Mouse (Mus musculus): Measurements from ENCODE around the gene Zp3. TPM values are rescaled to one million over a fixed set of nuclear protein-coding genes. Genes with fewer than 3 reads are reported as not detected.

Zp3 gene
- polyA plus RNA-seq, 1 experiment = 0.08 TPM

GRCm38 (mm10) chr5:135942710-135943109 lies 37.2 kb upstream of the Zp3 start:
- DNase-seq = no peak
- 61% methylated on average over 6 of the region's 6 CpGs for WGBS
- Histone ChIP-seq H3K4me1 (ENCODE audit: control insufficient read depth, insufficient read depth, low read length) (no peaks in the 10 kb centered on the region), H3K4me3 (replicated peaks; ENCODE audit: extremely low read depth, low read depth, low read length) (no peak overlapping the region)
- TF ChIP-seq CTCF (IDR thresholded peaks at IDR 0.05; ENCODE audit: insufficient read depth, low read length) = no peak
- no peak for TF ChIP-seq POLR2A (IDR thresholded peaks at IDR 0.05; ENCODE audit: borderline replicate concordance, extremely low read depth, low read depth, low read length)

DNA sequence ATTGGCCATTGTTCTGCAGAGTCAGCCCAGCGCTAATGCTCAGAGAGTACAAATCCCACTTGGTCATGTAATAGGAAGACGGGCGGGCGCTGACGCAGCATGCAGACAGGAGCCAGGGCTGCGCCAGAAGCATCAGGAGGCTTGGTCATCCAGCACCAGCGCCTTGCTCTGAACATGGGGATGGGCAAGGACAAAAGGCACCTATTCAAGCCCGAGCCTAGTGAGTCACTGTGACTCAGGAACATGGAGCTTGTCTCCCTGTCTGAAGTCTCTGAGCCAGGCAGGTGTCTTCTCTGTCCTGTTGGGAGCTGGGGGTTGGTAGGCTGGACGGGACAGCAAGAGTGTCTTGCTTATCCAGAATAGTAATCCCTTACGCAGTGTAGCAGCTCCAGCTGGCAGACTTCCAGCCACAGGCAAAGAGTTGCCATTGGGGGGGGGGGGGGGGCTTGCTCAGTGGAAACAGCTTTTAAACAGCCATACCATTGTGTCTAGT lies 33.9 kb upstream of the Zp3 start:
- no peaks in the 10 kb centered on the region for H3K4me1 ChIP-seq (ENCODE audit: control insufficient read depth, insufficient read depth, low read length)
- no peak for DNase-seq
- WGBS = 46% methylated on average over 10 of the region's 10 CpGs
- no peak for TF ChIP-seq POLR2A (IDR thresholded peaks at IDR 0.05; ENCODE audit: borderline replicate concordance, extremely low read depth, low read depth, low read length)
- no peak for TF ChIP-seq CTCF (IDR thresholded peaks at IDR 0.05; ENCODE audit: insufficient read depth, low read length)
- H3K4me3 ChIP-seq (replicated peaks; ENCODE audit: extremely low read depth, low read depth, low read length) = no peak overlapping the region

- no peak for TF ChIP-seq POLR2A (IDR thresholded peaks at IDR 0.05; ENCODE audit: borderline replicate concordance, extremely low read depth, low read depth, low read length)
- TF ChIP-seq CTCF (IDR thresholded peaks at IDR 0.05; ENCODE audit: insufficient read depth, low read length) = no peak
- DNase-seq = no peak
- H3K4me1 ChIP-seq (ENCODE audit: control insufficient read depth, insufficient read depth, low read length) = no peaks in the 10 kb centered on the region
- 71% methylated on average over 5 of the region's 5 CpGs for WGBS
- no peak overlapping the region for H3K4me3 ChIP-seq (replicated peaks; ENCODE audit: extremely low read depth, low read depth, low read length)
Measured at GRCm38 (mm10) chr5:135946621-135947020, 33.3 kb upstream of the Zp3 start.

GRCm38 (mm10) chr5:135950710-135951412 lies 29.0 kb upstream of the Zp3 start:
- Histone ChIP-seq H3K4me3 (replicated peaks; ENCODE audit: extremely low read depth, low read depth, low read length) (no peak overlapping the region), H3K4me1 (ENCODE audit: control insufficient read depth, insufficient read depth, low read length) (no peaks in the 10 kb centered on the region)
- no peak for TF ChIP-seq CTCF (IDR thresholded peaks at IDR 0.05; ENCODE audit: insufficient read depth, low read length)
- TF ChIP-seq POLR2A (IDR thresholded peaks at IDR 0.05; ENCODE audit: borderline replicate concordance, extremely low read depth, low read depth, low read length) = no peak
- DNase-seq = no peak
- 71% methylated on average over 11 of the region's 11 CpGs for WGBS

DNA sequence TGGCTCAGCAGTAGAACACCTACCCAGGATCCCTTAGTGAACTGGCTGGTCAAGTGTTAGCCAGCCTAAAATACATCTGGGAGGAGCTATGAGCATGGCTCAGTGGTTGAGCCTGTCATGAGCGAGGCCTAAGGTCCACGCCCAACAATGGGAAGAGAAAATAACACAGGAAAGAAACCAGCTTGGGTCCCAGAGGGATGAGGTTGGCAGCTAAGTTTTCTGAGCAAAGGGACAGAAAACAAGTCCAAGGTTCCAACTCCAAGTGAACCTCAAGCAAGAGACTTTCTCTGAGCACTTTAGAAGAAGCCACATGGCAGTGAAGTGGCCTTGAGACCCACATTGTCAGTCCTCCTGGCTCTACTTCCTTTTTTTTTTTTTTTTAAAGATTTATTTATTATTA lies 28.2 kb upstream of the Zp3 start:
- no peaks in the 10 kb centered on the region for H3K4me1 ChIP-seq (ENCODE audit: control insufficient read depth, insufficient read depth, low read length)
- WGBS = 94% methylated on average over 2 of the region's 2 CpGs
- no peak for DNase-seq
- no peak overlapping the region for H3K4me3 ChIP-seq (replicated peaks; ENCODE audit: extremely low read depth, low read depth, low read length)
- no peak for TF ChIP-seq CTCF (IDR thresholded peaks at IDR 0.05; ENCODE audit: insufficient read depth, low read length)
- TF ChIP-seq POLR2A (IDR thresholded peaks at IDR 0.05; ENCODE audit: borderline replicate concordance, extremely low read depth, low read depth, low read length) = no peak

DNA sequence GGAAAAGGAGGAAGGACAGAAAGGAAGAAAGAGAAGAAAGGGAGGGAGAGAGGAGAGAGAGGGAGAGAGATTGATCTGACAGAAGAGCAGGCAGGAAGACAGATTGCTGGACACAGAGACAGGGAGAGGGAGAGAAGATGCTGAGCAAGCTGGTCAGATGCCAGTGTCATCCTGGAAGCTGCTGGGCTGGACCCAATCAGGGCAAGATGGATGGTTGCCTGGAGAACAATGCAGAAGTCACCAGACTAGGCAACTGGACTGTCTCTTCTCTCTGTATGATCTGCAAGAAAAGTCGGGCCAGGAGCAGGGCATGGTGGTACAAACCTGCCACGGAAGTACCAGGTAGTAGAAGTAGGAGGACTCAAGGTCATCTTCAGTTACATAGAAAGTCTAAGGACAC lies 27.1 kb upstream of the Zp3 start:
- DNase-seq = no peak
- TF ChIP-seq POLR2A (IDR thresholded peaks at IDR 0.05; ENCODE audit: borderline replicate concordance, extremely low read depth, low read depth, low read length) (no peak), CTCF (IDR thresholded peaks at IDR 0.05; ENCODE audit: insufficient read depth, low read length) (no peak)
- WGBS = 87% methylated on average over 2 of the region's 2 CpGs
- Histone ChIP-seq H3K4me1 (ENCODE audit: control insufficient read depth, insufficient read depth, low read length) (no peaks in the 10 kb centered on the region), H3K4me3 (replicated peaks; ENCODE audit: extremely low read depth, low read depth, low read length) (no peak overlapping the region)

DNA sequence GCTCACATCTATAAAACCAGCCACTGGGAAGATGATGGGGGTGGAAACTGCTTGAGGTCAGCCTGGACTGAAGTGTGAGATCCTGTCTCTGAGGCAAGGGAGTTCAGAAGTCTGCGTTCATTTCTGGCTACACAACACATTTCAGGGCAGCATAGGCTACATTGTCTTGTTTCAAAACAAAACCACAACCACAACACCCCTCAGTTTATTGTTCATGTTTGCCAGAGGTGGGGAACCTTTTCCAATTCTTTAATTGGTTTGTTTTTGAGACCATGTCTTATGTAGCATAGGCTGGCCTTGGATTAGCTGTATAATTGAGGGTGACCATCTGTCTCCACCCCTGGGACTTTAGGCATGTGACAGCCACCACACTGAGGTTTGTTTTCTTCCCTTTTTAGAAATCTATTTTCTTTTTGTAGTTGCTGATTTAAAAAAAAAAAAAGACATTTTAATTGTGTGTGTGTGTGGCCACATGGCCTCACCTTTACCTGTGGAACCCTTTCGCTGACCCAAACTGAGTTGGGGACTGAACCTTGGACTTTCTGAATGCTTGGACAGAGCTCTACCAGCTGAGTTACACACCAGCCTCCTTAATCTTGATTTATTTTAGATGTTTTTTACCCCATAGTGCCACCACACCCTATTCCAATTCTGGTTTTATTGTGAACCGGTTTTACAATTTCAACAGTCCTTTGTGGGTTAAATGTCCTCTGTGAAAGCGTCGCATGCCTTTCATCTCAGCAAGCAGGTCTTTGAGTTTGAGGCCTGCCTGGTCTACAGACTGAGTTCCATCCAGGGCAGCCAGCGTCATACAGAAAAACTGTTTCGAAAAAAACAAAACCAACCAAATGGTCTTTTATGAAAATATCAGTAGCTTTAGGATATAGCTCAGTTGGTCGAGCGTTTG lies 23.3 kb upstream of the Zp3 start:
- no peak for TF ChIP-seq CTCF (IDR thresholded peaks at IDR 0.05; ENCODE audit: insufficient read depth, low read length)
- 80% methylated on average over 9 of the region's 9 CpGs for WGBS
- no peaks in the 10 kb centered on the region for H3K4me1 ChIP-seq (ENCODE audit: control insufficient read depth, insufficient read depth, low read length)
- H3K4me3 ChIP-seq (replicated peaks; ENCODE audit: extremely low read depth, low read depth, low read length) = no peak overlapping the region
- no peak for DNase-seq

DNA sequence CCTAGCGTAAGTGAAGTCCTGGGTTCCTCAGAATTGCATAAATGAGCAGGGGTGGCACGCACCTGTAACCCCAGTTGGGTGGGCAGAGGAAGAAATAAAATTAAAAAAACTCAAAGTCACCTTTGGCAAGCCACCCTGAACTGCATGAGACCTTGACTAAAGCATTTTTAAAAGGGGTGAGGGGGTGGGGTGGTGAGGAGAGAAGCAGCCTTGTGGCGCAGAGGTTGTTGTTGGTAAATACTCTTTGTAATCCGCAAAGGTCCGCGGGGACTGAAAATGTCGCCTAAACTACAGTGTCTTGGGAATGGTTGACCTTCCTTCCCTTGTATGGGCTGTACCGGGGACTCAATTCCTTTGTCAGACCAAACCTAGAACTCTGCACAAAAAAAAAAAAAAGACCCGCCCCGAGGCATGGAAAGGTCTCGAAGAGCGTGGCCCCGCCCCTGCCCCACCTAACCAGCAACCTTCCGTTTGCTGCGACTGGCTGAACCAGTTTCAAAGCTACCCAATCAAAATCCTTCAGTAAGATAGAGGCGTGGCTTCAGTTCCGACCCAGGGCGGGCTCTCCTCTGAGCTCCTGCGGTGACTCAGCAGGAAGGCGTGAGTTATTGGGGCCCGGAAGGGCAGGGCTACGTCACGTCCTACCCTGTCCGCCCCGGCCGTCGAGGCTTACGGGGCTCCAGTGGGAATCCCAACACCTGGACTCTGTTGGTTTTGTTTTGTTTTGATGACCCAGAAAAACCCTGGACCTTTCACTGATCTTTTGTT lies 22.5 kb upstream of the Zp3 start:
- H3K4me3 ChIP-seq (replicated peaks; ENCODE audit: extremely low read depth, low read depth, low read length) = peak overlapping the region; percentile 41
- TF ChIP-seq CTCF (IDR thresholded peaks at IDR 0.05; ENCODE audit: insufficient read depth, low read length) = no peak
- TF ChIP-seq POLR2A (IDR thresholded peaks at IDR 0.05; ENCODE audit: borderline replicate concordance, extremely low read depth, low read depth, low read length) = peak; percentile 93; the same call in 1 of the 2 replicates
- 6% methylated on average over 28 of the region's 28 CpGs for WGBS
- H3K4me1 ChIP-seq (ENCODE audit: control insufficient read depth, insufficient read depth, low read length) = no peaks in the 10 kb centered on the region
- peak; percentile 86 for DNase-seq

DNA sequence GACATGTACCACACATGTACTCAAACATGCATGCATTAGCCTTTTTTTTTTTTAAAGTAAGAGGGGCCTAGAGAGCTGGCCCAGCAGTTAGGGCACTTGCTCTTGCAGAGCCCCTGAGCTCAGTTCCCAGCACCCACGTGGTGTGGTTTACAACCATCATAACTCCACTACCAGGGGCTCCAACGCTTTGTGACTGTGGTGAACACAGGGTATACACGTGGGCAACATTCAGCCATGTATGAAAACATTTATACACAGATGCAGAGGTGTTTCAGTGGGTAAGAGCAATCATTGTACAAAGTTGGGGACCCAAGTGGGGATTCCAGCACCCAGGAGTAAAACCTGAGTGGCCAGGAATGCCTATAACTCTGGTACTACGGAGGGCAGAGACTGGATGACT lies 21.5 kb upstream of the Zp3 start:
- DNase-seq = no peak
- Histone ChIP-seq H3K4me3 (replicated peaks; ENCODE audit: extremely low read depth, low read depth, low read length) (no peak overlapping the region), H3K4me1 (ENCODE audit: control insufficient read depth, insufficient read depth, low read length) (peaks cover 2% of the 10 kb centered on the region; the same call in 1 of the 2 replicates)
- 92% methylated on average over 4 of the region's 4 CpGs for WGBS
- TF ChIP-seq CTCF (IDR thresholded peaks at IDR 0.05; ENCODE audit: insufficient read depth, low read length) (no peak), POLR2A (IDR thresholded peaks at IDR 0.05; ENCODE audit: borderline replicate concordance, extremely low read depth, low read depth, low read length) (no peak)
